In the genomic region with DNA sequence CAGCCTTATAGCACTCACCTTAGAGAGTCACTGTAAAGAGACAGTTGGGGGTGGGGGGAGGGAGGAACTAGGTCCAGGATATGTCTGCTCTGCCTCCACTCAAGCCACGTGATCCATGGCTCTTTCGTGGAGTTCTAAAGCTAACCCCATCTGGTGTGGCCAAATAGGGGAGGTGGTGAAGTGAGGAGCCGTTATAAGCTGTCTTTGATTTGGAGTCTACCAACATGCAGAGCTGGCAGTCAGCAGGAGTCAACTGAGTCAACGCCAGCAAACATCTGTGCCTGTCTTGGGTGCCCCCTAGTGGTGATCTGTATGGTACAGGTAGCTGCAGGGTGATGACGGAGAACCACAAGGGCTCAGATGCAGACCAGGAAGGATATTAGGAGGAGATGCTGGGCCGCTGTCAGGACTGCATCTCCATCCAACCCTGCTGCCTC, we compare ENCODE assay signal across 9 mouse cellular contexts. TPM values are rescaled to one million over a fixed set of nuclear protein-coding genes. Genes with fewer than 3 reads are reported as not detected.
DNase-seq lines count a peak whose midpoint lies in the region; ATAC-seq and TF ChIP-seq lines count a peak whose summit lies in the region.
"Had no signal": no experiment of that assay in that cellular context is flagged by ENCODE, and none has a peak within 500 bp of the region (broad histone marks: within the 10 kb centered on the region; RNA-seq: fewer than 3 reads in every experiment).

No protein-coding gene starts in this region.

- H3K9me3 ChIP-seq in midbrain, postnatal 0 days (ENCODE audit: low read length): no peaks in the 10 kb centered on the region
- no peaks in the 10 kb centered on the region for H3K9me3 ChIP-seq in stomach, embryonic 14.5 days (ENCODE audit: control insufficient read depth, low read depth, low read length)

- no peak overlapping the region for H3K27ac ChIP-seq in midbrain, postnatal 0 days (ENCODE audit: low read depth, low read length)
- H3K27ac ChIP-seq in stomach, embryonic 14.5 days (ENCODE audit: low read length): no peak overlapping the region

- DNase-seq in A20 (ENCODE audit: low read depth, low spot score): peak; percentile 82
- peak; percentile 68 to 91 for DNase-seq in adrenal gland, adult (ENCODE audit: inconsistent age in 2 of 2, low spot score in 1 of 2)
- peak; percentile 81 for DNase-seq in embryo, embryonic 11 days
- peak; percentile 31 to 72 for DNase-seq in gastrocnemius, postnatal 4 days (ENCODE audit: low spot score in 2 of 2)
- DNase-seq in kidney, adult 8-10 months: peak; percentile 43 to 72
- peak; percentile 75 for DNase-seq in liver
- peak; percentile 78 for DNase-seq in midbrain, postnatal 0 days (ENCODE audit: low spot score)

- peaks cover 11% of the 10 kb centered on the region; the same call in 1 of the 2 replicates for H3K4me1 ChIP-seq in midbrain, postnatal 0 days (ENCODE audit: insufficient read depth, low read length)
- 0 out of 2 replicates have a peak, but pooled peaks cover under 1% of the 10 kb centered on the region for H3K4me1 ChIP-seq in stomach, embryonic 14.5 days (ENCODE audit: control insufficient read depth, insufficient read depth, low read length)

- H3K9ac ChIP-seq in midbrain, postnatal 0 days (replicated peaks; ENCODE audit: low read length, poor library complexity, severe bottlenecking): no peak overlapping the region
- H3K9ac ChIP-seq in stomach, embryonic 14.5 days (replicated peaks; ENCODE audit: low read depth, low read length): no peak overlapping the region

- H3K36me3 ChIP-seq in midbrain, postnatal 0 days (ENCODE audit: insufficient read depth, low read length): no peaks in the 10 kb centered on the region
- no peaks in the 10 kb centered on the region for H3K36me3 ChIP-seq in stomach, embryonic 14.5 days (ENCODE audit: control insufficient read depth, insufficient read depth, low read length)

- no peak overlapping the region for H3K4me3 ChIP-seq in midbrain, postnatal 0 days (ENCODE audit: low read depth, low read length)
- H3K4me3 ChIP-seq in stomach, embryonic 14.5 days (ENCODE audit: low read depth, low read length): no peak overlapping the region
- H3K4me3 ChIP-seq: erythroblast, embryonic 14.5 days had no signal

- peak; percentile 78 for TF ChIP-seq CTCF in midbrain, postnatal 0 days (IDR thresholded peaks at IDR 0.05)

- ATAC-seq in midbrain, postnatal 0 days (ENCODE audit: low FRiP score): peak; percentile 55
- 0 out of 2 replicates have a peak, but pooled peaks have one; percentile 8 for ATAC-seq in stomach, embryonic 14.5 days (ENCODE audit: insufficient number of reproducible peaks, insufficient read depth, low FRiP score, low read depth)

- 25% methylated on average over 6 of the region's 6 CpGs for WGBS in midbrain, postnatal 0 days
- WGBS in stomach, embryonic 14.5 days: 18% methylated on average over 6 of the region's 6 CpGs

- no peaks in the 10 kb centered on the region for H3K27me3 ChIP-seq in midbrain, postnatal 0 days (ENCODE audit: insufficient read depth, low read length)
- H3K27me3 ChIP-seq in stomach, embryonic 14.5 days (ENCODE audit: control insufficient read depth, insufficient read depth, low read length): no peaks in the 10 kb centered on the region

- H3K4me2 ChIP-seq in midbrain, postnatal 0 days (ENCODE audit: low read depth, low read length, poor library complexity, severe bottlenecking): no peak overlapping the region
- no peak overlapping the region for H3K4me2 ChIP-seq in stomach, embryonic 14.5 days (replicated peaks; ENCODE audit: low read depth, low read length)

RNA-seq across cellular contexts. Expression of gene Ttf2, which starts 29.5 kb away (rescaled TPM):
- total RNA-seq in gastrocnemius, postnatal 4 days (2021): 1 to 10 TPM; 6.9 to 8.5 TPM
- total RNA-seq in midbrain, postnatal 0 days (2014; rRNA removed): 3.6 and 3.7 TPM in 2 replicates
- 1.5 and 1.9 TPM in 2 replicates for polyA plus RNA-seq in midbrain, postnatal 0 days (2015; fragmentation: Nextera tagmentation; extraction: Ambion mirVana)
- polyA plus RNA-seq in stomach, embryonic 14.5 days (2014; fragmentation: Nextera tagmentation; extraction: Ambion mirVana): 16.5 and 18.1 TPM in 2 replicates

RNA-seq across cellular contexts. Expression of gene Cd101, which starts 30.4 kb away (rescaled TPM):
- total RNA-seq in gastrocnemius, postnatal 4 days (2021): under 1 TPM; 0.57 to 0.91 TPM
- 0.44 TPM in 1 of 2 replicates, not detected in the other for total RNA-seq in midbrain, postnatal 0 days (2014; rRNA removed)
- 0.07 TPM in 1 of 2 replicates, not detected in the other for polyA plus RNA-seq in midbrain, postnatal 0 days (2015; fragmentation: Nextera tagmentation; extraction: Ambion mirVana)
- 0.20 TPM in 1 of 2 replicates, not detected in the other for polyA plus RNA-seq in stomach, embryonic 14.5 days (2014; fragmentation: Nextera tagmentation; extraction: Ambion mirVana)
- polyA plus RNA-seq: erythroblast, embryonic 14.5 days had no signal
